Mouse (Mus musculus) liver, embryonic 11.5 days (tissue): ENCODE results near the gene Sin3a. TPM values are rescaled to one million over a fixed set of nuclear protein-coding genes. Genes with fewer than 3 reads are reported as not detected.

Experiments used
- ATAC-seq: fragments of 200-750 bp; cut with Nextera tagmentation; replicated peaks from 2 replicates; pipeline ENCODE4 v1.8.0; 2017; ENCODE audit warnings: moderate number of reproducible peaks, mild to moderate bottlenecking, moderate TSS enrichment, moderate library complexity; ENCODE audit not compliant: low FRiP score
- DNase-seq: peaks from one replicate; pipeline ENCODE4 v3.0.0-alpha.2; 2017; ENCODE audit warnings: low spot score
- H3K27ac ChIP-seq: fragments of 300-500 bp; sonication (generic); 2 replicates; pipeline ENCODE4 v1.5.1; 2014; ENCODE audit warnings: mild to moderate bottlenecking, low read depth, low read length, control low read depth
- H3K27me3 ChIP-seq: fragments of 300-500 bp; sonication (generic); replicated peaks from 2 replicates; pipeline ENCODE4 v1.6.1; 2014; ENCODE audit warnings: low read length, mixed read lengths; ENCODE audit not compliant: control insufficient read depth, insufficient read depth
- H3K36me3 ChIP-seq: fragments of 300-500 bp; sonication (generic); 2 replicates; pipeline ENCODE4 v1.6.1; 2014; ENCODE audit warnings: mild to moderate bottlenecking, low read length, moderate library complexity, mixed read lengths; ENCODE audit not compliant: control insufficient read depth, insufficient read depth
- H3K4me1 ChIP-seq: fragments of 300-500 bp; sonication (generic); replicated peaks from 2 replicates; pipeline ENCODE4 v1.6.1; 2014; ENCODE audit warnings: low read length, mixed read lengths; ENCODE audit not compliant: control insufficient read depth, insufficient read depth
- H3K4me2 ChIP-seq: fragments of 300-500 bp; sonication (generic); 2 replicates; pipeline ENCODE4 v1.6.1; 2014; ENCODE audit warnings: mild to moderate bottlenecking, control low read depth, moderate library complexity
- H3K4me3 ChIP-seq: fragments of 300-500 bp; sonication (generic); 2 replicates; pipeline ENCODE4 v1.5.1; 2014; ENCODE audit warnings: low read depth, low read length, control low read depth
- H3K9ac ChIP-seq: fragments of 300-500 bp; sonication (generic); 2 replicates; pipeline ENCODE4 v1.6.1; 2014; ENCODE audit warnings: low read depth, low read length, control low read depth
- H3K9me3 ChIP-seq: fragments of 300-500 bp; sonication (generic); 2 replicates; pipeline ENCODE4 v1.6.1; 2016; ENCODE audit warnings: low read length, inconsistent platforms, mixed read lengths; ENCODE audit not compliant: control insufficient read depth
- WGBS: fragments of 180-500 bp; shearing (Covaris S2); extraction: QIAGEN DNeasy Blood & Tissue Kit; methylation state at CpG from one replicate; pipeline ENCODE4 v1.1.7; 2014; 5-methylcytosine and 5-hydroxymethylcytosine counted together
- polyA plus RNA-seq: library from polyadenylated mRNA; unstranded; fragments of >200 nt; fragmentation: Nextera tagmentation; extraction: Ambion mirVana; gene quantifications from 2 replicates; pipeline ENCODE4 v1.2.1, GENCODE M21; 2014

The Sin3a gene
- polyA plus RNA-seq, 1 experiment from 2014 or later: 37.1 TPM

DNA sequence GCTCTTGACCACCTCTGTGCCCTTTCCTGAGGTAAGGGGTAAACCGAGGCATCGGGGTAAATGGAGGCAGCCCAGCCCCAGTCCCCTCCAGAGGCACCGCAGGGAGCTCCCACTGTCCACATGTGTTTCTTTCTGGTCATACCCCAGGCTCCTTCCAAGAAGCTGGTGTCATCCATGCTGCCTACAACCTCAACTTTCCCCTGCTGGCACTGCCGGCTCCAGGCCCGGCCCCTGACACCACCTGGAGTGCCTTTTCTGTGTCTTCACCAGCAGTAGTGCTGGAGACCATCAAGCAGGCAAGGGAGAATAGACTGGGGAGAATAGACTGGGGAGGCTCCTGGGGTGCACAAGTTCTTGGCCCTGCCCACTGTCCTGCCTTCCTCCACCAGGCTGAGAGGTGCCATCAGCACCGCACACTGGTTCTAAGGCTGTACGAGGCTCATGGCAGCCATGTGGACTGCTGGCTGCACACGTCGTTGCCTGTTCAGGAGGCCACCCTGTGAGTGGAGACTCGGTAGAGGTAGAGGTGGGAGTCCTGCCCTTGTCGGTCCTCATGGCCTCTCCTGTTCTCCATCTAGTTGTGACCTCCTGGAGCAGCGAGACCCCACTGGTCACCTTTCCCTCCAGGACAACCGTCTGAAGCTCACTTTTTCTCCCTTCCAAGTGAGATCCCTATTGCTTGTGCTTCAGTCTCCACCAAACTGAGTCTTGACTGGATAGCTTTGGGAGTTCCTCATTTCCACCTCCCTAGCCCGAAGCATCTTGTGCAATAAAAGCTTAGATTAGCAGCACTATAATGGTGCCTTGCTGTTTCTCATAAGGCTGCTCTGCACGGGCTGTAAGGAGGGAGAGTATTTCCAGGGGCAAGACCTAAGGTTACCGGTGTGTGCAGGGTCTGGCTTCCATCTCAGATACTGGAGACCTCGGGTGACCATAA lies 69.8 kb downstream of the Sin3a start:
- Histone ChIP-seq H3K4me1 (no peaks in the 10 kb centered on the region; the same call in 1 of the 2 replicates), H3K27ac (no peak overlapping the region), H3K36me3 (peaks cover 21% of the 10 kb centered on the region; the same call in 1 of the 2 replicates), H3K9me3 (no peaks in the 10 kb centered on the region), H3K4me2 (no peak overlapping the region), H3K9ac (no peak overlapping the region), H3K4me3 (no peak overlapping the region), H3K27me3 (no peaks in the 10 kb centered on the region)
- 81% methylated on average over 17 of the region's 17 CpGs for WGBS
- no peak for ATAC-seq
- DNase-seq: no peak

GRCm38 (mm10) chr9:57143212-57143611 lies 71.4 kb downstream of the Sin3a start:
- H3K4me3 ChIP-seq: no peak overlapping the region
- no peak overlapping the region for H3K4me2 ChIP-seq
- H3K4me1 ChIP-seq: peaks cover 6% of the 10 kb centered on the region; the same call in 1 of the 2 replicates
- H3K9ac ChIP-seq: no peak overlapping the region
- no peaks in the 10 kb centered on the region for H3K27me3 ChIP-seq
- H3K36me3 ChIP-seq: peaks cover 8% of the 10 kb centered on the region; the same call in 1 of the 2 replicates
- no peaks in the 10 kb centered on the region for H3K9me3 ChIP-seq
- no peak overlapping the region for H3K27ac ChIP-seq
- ATAC-seq (no peak), DNase-seq (no peak)
- WGBS: 83% methylated on average over 11 of the region's 11 CpGs

GRCm38 (mm10) chr9:57144830-57145229 lies 73.0 kb downstream of the Sin3a start:
- Histone ChIP-seq H3K9ac (no peak overlapping the region), H3K4me1 (peaks cover 6% of the 10 kb centered on the region; the same call in 1 of the 2 replicates), H3K9me3 (no peaks in the 10 kb centered on the region), H3K27ac (no peak overlapping the region), H3K27me3 (no peaks in the 10 kb centered on the region), H3K36me3 (peaks cover 3% of the 10 kb centered on the region; the same call in 1 of the 2 replicates), H3K4me3 (no peak overlapping the region), H3K4me2 (no peak overlapping the region)
- ATAC-seq (no peak), DNase-seq (no peak)
- 92% methylated on average over 8 of the region's 8 CpGs for WGBS

- no peak for DNase-seq
- Histone ChIP-seq H3K9ac (no peak overlapping the region), H3K4me2 (no peak overlapping the region; the same call in 1 of the 2 replicates), H3K36me3 (no peaks in the 10 kb centered on the region; the same call in 1 of the 2 replicates), H3K27ac (no peak overlapping the region), H3K27me3 (no peaks in the 10 kb centered on the region), H3K4me3 (no peak overlapping the region), H3K9me3 (no peaks in the 10 kb centered on the region), H3K4me1 (peaks cover 6% of the 10 kb centered on the region; the same call in 1 of the 2 replicates)
- no peak for ATAC-seq
- WGBS: 85% methylated on average over 17 of the region's 17 CpGs
These were observed 74.7 kb downstream of the Sin3a start for GRCm38 (mm10) chr9:57146451-57147066.

- 12% methylated on average over 19 of the region's 19 CpGs for WGBS
These were observed 75.6 kb downstream of the Sin3a start for GRCm38 (mm10) chr9:57147205-57148143.

GRCm38 (mm10) chr9:57148144-57148878 lies 76.5 kb downstream of the Sin3a start, which contains the start of gene Neil1:
Neil1 (minus strand) TSS chr9:57148305.
- peak within 1 kb of the TSS; percentile 91 for H3K4me2 ChIP-seq

More at GRCm38 (mm10) chr9:57147205-57148143, 75.6 kb downstream of the Sin3a start:
- DNase-seq (peak; percentile 49), ATAC-seq (peak; percentile 15; the same call in 1 of the 2 replicates)
- Histone ChIP-seq H3K27me3 (no peaks in the 10 kb centered on the region), H3K27ac (peak overlapping the region; percentile 85), H3K4me1 (peaks cover 6% of the 10 kb centered on the region; the same call in 1 of the 2 replicates), H3K9ac (peak overlapping the region; percentile 80), H3K4me3 (peak overlapping the region; percentile 62), H3K4me2 (peak overlapping the region; percentile 91), H3K9me3 (no peaks in the 10 kb centered on the region), H3K36me3 (no peaks in the 10 kb centered on the region; the same call in 1 of the 2 replicates)

GRCm38 (mm10) chr9:57149021-57149420 lies 77.2 kb downstream of the Sin3a start:
- Histone ChIP-seq H3K9me3 (no peaks in the 10 kb centered on the region), H3K4me2 (peak overlapping the region; percentile 91), H3K4me1 (peaks cover 6% of the 10 kb centered on the region; the same call in 1 of the 2 replicates), H3K27me3 (no peaks in the 10 kb centered on the region), H3K4me3 (peak overlapping the region; percentile 62), H3K36me3 (no peaks in the 10 kb centered on the region; the same call in 1 of the 2 replicates), H3K27ac (no peak overlapping the region), H3K9ac (peak overlapping the region; percentile 80)
- WGBS: 75% methylated on average over 6 of the region's 6 CpGs
- DNase-seq (no peak), ATAC-seq (no peak)

More at GRCm38 (mm10) chr9:57148144-57148878, 76.5 kb downstream of the Sin3a start, which contains the start of gene Neil1:
- whole genome bisulfite sequencing: 2% methylated on average over 27 of the region's 27 CpGs
- H3K9me3 ChIP-seq: no peaks in the 10 kb centered on the region
- peaks cover 6% of the 10 kb centered on the region; the same call in 1 of the 2 replicates for H3K4me1 ChIP-seq
- DNase-seq (peak; percentile 81), ATAC-seq (peak; percentile 90)
- H3K36me3 ChIP-seq: no peaks in the 10 kb centered on the region; the same call in 1 of the 2 replicates
- H3K27me3 ChIP-seq: no peaks in the 10 kb centered on the region
- H3K4me3 ChIP-seq: peak within 1 kb of the TSS; percentile 62
- peak within 1 kb of the TSS; percentile 80 for H3K9ac ChIP-seq
- H3K27ac ChIP-seq: peak within 1 kb of the TSS; percentile 85
